Mouse (Mus musculus) heart, adult 2 months (tissue): ENCODE measurements at regions not wholly inside any gene's neighbourhood (a gene's known extent, or its start where the extent isn't known, plus 50 kb on each side); places are given as distances from the start of the nearest gene placed in this dataset.

Source experiments
- DNase-seq, 2 experiments: peaks; one replicate each; pipeline ENCODE4 v3.0.0; 2021
- H3K27ac ChIP-seq: fragments of 200-600 bp; 2 replicates; pipeline ENCODE4 v1.8.1; 2022
- H3K27me3 ChIP-seq: fragments of 200-500 bp; 2 replicates; pipeline ENCODE4 v1.6.1; 2012; ENCODE audit warnings: mild to moderate bottlenecking, low read length, inconsistent platforms, mixed read lengths; ENCODE audit not compliant: control insufficient read depth, insufficient read depth
- H3K36me3 ChIP-seq: fragments of 200-500 bp; 2 replicates; pipeline ENCODE4 v1.6.1; 2012; ENCODE audit warnings: low read length, inconsistent platforms; ENCODE audit not compliant: control insufficient read depth, insufficient read depth
- H3K4me1 ChIP-seq: fragments of 200-500 bp; 2 replicates; pipeline ENCODE4 v1.6.1; 2011; ENCODE audit warnings: low read length; ENCODE audit not compliant: control insufficient read depth, insufficient read depth
- H3K4me3 ChIP-seq: fragments of 200-600 bp; 2 replicates; pipeline ENCODE4 v1.8.1; 2022
- H3K79me2 ChIP-seq: fragments of 200-500 bp; replicated peaks from 2 replicates; pipeline ENCODE4 v1.6.1; 2012; ENCODE audit warnings: mild to moderate bottlenecking, inconsistent platforms, low read length, moderate library complexity, mixed read lengths; ENCODE audit not compliant: control insufficient read depth, insufficient read depth
- H3K9ac ChIP-seq: fragments of 200-500 bp; 2 replicates; pipeline ENCODE4 v1.6.1; 2012; ENCODE audit warnings: low read depth, mild to moderate bottlenecking, control low read depth, inconsistent platforms, low read length, mixed read lengths
- CTCF ChIP-seq: fragments of 200-600 bp; IDR thresholded peaks from 2 replicates; pipeline ENCODE4 v1.8.1; 2022; ENCODE audit warnings: antibody characterized with exemption, mild to moderate bottlenecking, moderate library complexity
- EP300 ChIP-seq: fragments of 200-500 bp; IDR thresholded peaks from 2 replicates; pipeline ENCODE4 v1.6.1; 2011; ENCODE audit warnings: low read depth, low read length, control low read depth; ENCODE audit not compliant: insufficient read depth
- POLR2A ChIP-seq: fragments of 200-500 bp; IDR thresholded peaks from 2 replicates; pipeline ENCODE4 v1.6.1; 2011; ENCODE audit warnings: mild to moderate bottlenecking, low read depth, low read length, control low read depth; ENCODE audit not compliant: insufficient read depth
- WGBS: fragments of 180-500 bp; shearing (Covaris S2); methylation state at CpG from one replicate; pipeline ENCODE4 v1.1.7; 2018; 5-methylcytosine and 5-hydroxymethylcytosine counted together
- intact Hi-C: fragments of 180-260 bp; cut with DNase I; formaldehyde crosslinking; loops from one replicate; pipeline ENCODE4 v1.15.1; 2025

DNA sequence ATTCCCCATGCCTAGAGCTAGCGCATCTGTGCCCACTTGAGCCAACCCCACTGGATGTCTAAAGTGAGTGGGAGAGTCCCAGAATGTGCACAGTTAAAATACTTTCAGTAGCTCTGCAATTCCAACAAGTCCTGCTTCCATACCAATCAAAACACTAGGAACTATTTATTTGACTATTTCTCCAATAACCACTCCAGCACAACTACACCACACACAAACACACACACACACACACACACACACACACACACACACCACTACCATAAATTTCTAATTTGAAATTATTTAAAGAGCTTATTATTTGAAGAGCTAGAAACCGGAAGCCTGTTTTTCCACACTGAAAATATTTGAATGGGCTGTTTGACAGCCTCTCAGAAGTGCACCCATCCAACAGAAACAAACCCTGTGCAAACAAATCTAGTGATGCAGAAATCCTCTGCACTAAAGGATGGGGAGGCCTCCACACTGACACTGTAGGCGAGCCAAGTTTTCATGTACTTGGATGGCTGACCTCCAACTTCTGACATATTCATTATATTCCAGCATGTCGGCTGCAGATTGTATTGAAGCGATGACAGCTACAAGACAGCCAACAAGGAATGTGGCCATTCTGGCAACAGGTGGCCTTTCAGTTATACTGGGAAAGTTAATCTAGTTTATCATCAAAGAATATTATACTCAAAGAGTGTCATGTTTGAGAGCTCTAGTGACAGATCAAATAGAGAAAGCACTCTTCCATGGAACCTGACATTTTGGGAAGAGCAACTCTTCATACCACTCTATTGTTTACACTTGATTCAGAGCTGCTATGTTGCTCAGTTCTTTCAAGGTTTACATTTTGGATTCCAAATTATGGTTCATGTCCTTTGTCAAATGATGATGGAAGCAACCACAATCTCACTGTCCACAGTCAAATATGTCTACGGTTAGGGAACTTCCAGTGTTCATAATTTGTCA, 207.7 kb downstream of the Tle4 start:
- Histone ChIP-seq H3K27me3 (no peaks in the 10 kb centered on the region), H3K4me3 (no peak overlapping the region), H3K36me3 (no peaks in the 10 kb centered on the region), H3K9ac (no peak overlapping the region), H3K79me2 (no peaks in the 10 kb centered on the region), H3K27ac (no peak overlapping the region), H3K4me1 (no peaks in the 10 kb centered on the region)
- TF ChIP-seq POLR2A (no peak), EP300 (no peak), CTCF (no peak)
- intact Hi-C loops = loop anchor here (10.0 kb wide), 1 partner anchor 305 kb away; no protein-coding TSS in a partner anchor
- no peak for DNase-seq
- 44% methylated on average over 6 of the region's 6 CpGs for WGBS

DNA sequence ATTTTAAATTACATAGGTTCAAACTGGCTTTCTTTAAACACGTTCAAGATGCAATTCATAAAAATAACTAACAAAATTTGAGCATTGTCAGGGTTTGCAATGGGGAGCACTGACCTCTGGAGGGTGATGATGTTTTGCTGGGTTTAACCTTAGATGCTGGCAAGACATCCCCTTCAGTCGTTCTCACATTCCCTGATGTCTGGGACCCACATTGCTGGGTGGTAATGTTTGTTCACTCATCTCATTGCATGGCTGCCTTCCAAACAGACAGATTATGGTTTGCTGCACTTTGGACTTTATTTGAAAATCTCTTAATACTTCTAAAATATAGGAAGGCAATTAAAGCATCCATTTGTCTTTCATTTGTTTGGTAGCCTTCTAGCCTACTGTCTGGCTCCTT, 206.9 kb downstream of the Tle4 start:
- no peak overlapping the region for H3K4me3 ChIP-seq
- DNase-seq = no peak
- H3K79me2 ChIP-seq = no peaks in the 10 kb centered on the region
- 61% methylated on average over 2 of the region's 2 CpGs for WGBS
- TF ChIP-seq EP300 = no peak
- no peak for TF ChIP-seq POLR2A
- TF ChIP-seq CTCF = no peak
- H3K36me3 ChIP-seq = no peaks in the 10 kb centered on the region
- no peaks in the 10 kb centered on the region for H3K27me3 ChIP-seq
- intact Hi-C loops = no loop called here
- H3K4me1 ChIP-seq = no peaks in the 10 kb centered on the region
- no peak overlapping the region for H3K27ac ChIP-seq
- H3K9ac ChIP-seq = no peak overlapping the region
